Mouse (Mus musculus) lung, postnatal 0 days (tissue): ENCODE data around the gene Fam131c. TPM values are rescaled to one million over a fixed set of nuclear protein-coding genes. Genes with fewer than 3 reads are reported as not detected.
A peak's percentile ranks its signal among the peaks of the same experiment; 100 is the strongest.

ENCODE experiments used
- ATAC-seq: fragments of 200-750 bp; cut with Nextera tagmentation; 2 replicates; pipeline ENCODE4 v1.8.0; 2017; ENCODE audit warnings: moderate library complexity
- DNase-seq: peaks from one replicate; pipeline ENCODE4 v3.0.0-alpha.2; 2016; ENCODE audit warnings: low spot score
- H3K27ac ChIP-seq: fragments of 300-500 bp; sonication (generic); 2 replicates; pipeline ENCODE4 v1.5.1; 2014; ENCODE audit warnings: antibody characterized with exemption, mild to moderate bottlenecking, low read length, mixed read lengths
- H3K27me3 ChIP-seq: fragments of 300-500 bp; sonication (generic); replicated peaks from 2 replicates; pipeline ENCODE4 v1.6.1; 2014; ENCODE audit warnings: low read length, mixed read lengths; ENCODE audit not compliant: insufficient read depth
- H3K36me3 ChIP-seq: fragments of 300-500 bp; sonication (generic); 2 replicates; pipeline ENCODE4 v1.6.1; 2014; ENCODE audit warnings: low read length, mixed read lengths; ENCODE audit not compliant: insufficient read depth
- H3K4me1 ChIP-seq: fragments of 300-500 bp; sonication (generic); 2 replicates; pipeline ENCODE4 v1.6.1; 2014; ENCODE audit warnings: antibody characterized with exemption, low read depth, low read length, mixed read lengths; ENCODE audit not compliant: insufficient read depth
- H3K4me2 ChIP-seq: fragments of 300-500 bp; sonication (generic); replicated peaks from 2 replicates; pipeline ENCODE4 v1.6.1; 2014; ENCODE audit warnings: low read depth, mild to moderate bottlenecking, low read length, moderate library complexity, mixed read lengths
- H3K4me3 ChIP-seq: fragments of 300-500 bp; sonication (generic); 2 replicates; pipeline ENCODE4 v1.5.1; 2014; ENCODE audit warnings: low read depth, low read length
- H3K9ac ChIP-seq: fragments of 300-500 bp; sonication (generic); replicated peaks from 2 replicates; pipeline ENCODE4 v1.6.1; 2014; ENCODE audit warnings: low read depth, mild to moderate bottlenecking
- H3K9me3 ChIP-seq: fragments of 300-500 bp; sonication (generic); 2 replicates; pipeline ENCODE4 v1.6.1; 2016; ENCODE audit warnings: low read length, mixed read lengths
- CTCF ChIP-seq: IDR thresholded peaks from 2 replicates; pipeline ENCODE4 v1.5.1; 2016; ENCODE audit warnings: antibody characterized with exemption, mild to moderate bottlenecking
- EP300 ChIP-seq: IDR thresholded peaks from 2 replicates; pipeline ENCODE4 v1.6.1; 2016; ENCODE audit warnings: antibody characterized with exemption, mild to moderate bottlenecking, control low read depth
- WGBS: fragments of 180-500 bp; shearing (Covaris S2); extraction: QIAGEN DNeasy Blood & Tissue Kit; methylation state at CpG from one replicate; pipeline ENCODE4 v1.1.7; 2014; 5-methylcytosine and 5-hydroxymethylcytosine counted together
- polyA plus RNA-seq: library from polyadenylated mRNA; unstranded; fragments of >200 nt; fragmentation: Nextera tagmentation; extraction: Ambion mirVana; gene quantifications from 2 replicates; pipeline ENCODE4 v1.2.1, GENCODE M21; 2015

Gene Fam131c
- polyA plus RNA-seq, 1 experiment from 2014 or later = 0.79 TPM

DNA sequence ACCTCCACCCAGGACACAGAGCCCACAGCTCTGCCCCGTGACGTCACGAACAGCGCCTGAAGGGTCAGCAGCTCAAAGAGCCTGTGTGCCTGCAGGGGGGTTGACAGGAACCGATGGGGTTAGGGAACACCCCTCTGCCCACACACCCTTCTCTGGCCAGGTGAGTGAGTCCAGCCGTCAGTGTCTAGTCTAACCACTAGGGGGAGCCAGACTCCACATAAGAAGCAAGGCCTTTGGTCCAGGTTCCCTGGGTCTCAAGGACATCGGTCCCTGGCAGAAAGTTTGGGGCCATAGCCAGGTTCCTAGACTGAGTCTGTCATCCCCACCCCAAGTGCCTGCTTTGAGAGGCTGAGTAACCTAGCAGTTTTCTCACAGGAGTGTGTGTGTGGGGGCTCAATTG, 17.3 kb downstream of the Fam131c start:
- WGBS = 0% methylated on average over 4 of the region's 7 CpGs
- H3K4me1 ChIP-seq = peaks cover 7% of the 10 kb centered on the region
- no peak overlapping the region for H3K4me2 ChIP-seq
- TF ChIP-seq CTCF (peak; percentile 94), EP300 (no peak)
- no peak overlapping the region for H3K9ac ChIP-seq
- ATAC-seq = peak; percentile 55
- H3K36me3 ChIP-seq = no peaks in the 10 kb centered on the region
- H3K4me3 ChIP-seq = no peak overlapping the region
- no peak overlapping the region for H3K27ac ChIP-seq
- peak; percentile 76 for DNase-seq
- no peaks in the 10 kb centered on the region for H3K9me3 ChIP-seq
- peaks cover 8% of the 10 kb centered on the region; the same call in 1 of the 2 replicates for H3K27me3 ChIP-seq

DNA sequence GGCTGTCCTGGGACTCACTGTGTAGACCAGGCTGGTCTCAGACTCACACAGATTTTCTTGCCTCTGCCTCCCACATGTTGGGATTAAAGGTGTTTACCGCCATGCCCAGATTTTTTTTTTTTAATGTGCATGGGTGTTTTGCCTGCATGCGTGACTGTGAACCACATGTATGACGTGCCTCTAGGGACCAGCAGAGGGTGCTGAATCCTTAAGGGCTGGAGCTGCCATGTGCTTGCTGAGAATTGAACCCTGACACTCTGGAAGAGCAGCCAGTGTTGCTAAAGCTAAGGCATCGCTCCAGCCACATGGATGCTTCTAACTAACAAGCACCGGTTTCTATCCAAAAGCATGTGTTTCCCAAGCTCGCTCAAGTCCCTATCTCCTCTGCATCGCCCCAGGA, 18.1 kb downstream of the Fam131c start:
- WGBS = 73% methylated on average over 7 of the region's 7 CpGs
- no peak overlapping the region for H3K27ac ChIP-seq

DNA sequence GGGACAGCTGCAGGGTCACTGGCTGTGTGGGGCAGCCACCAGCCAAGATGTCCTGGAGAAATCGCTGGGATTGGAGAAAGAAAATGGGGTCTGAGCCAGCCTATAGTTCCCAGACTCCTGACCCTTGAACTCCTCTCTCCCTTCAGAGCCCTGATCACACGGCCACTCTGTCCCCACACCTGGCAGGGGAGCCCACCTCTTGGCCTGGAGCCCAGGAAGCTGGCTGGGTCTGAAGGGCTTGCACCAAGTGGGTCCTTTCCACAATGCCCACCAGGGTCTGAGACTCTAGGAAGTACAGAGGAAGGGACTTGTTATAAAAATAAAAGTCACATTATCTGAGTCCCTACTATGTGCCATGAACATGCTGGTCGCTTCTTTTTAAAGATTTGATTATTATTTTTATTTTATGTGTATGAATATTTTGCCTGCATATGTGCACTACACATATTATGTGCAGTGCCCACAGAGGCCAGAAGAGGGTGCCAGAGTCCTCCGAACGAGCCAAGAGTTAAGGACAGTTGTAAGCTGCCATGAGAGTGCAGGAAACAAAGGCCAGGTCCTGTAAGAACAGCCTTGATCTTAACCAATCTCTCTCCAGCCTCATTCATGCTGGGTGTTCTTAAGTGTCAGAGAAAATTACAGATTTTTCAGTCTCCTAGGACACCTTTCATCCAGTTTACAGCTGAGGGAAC, 19.2 kb downstream of the Fam131c start:
- DNase-seq (peak; percentile 82), ATAC-seq (peak; percentile 69)
- Histone ChIP-seq H3K9ac (no peak overlapping the region), H3K9me3 (no peaks in the 10 kb centered on the region), H3K36me3 (no peaks in the 10 kb centered on the region), H3K4me3 (no peak overlapping the region), H3K27me3 (peaks cover 6% of the 10 kb centered on the region; the same call in 1 of the 2 replicates), H3K4me2 (no peak overlapping the region), H3K4me1 (peaks cover 6% of the 10 kb centered on the region), H3K27ac (no peak overlapping the region)
- WGBS = 15% methylated on average over 5 of the region's 5 CpGs
- TF ChIP-seq CTCF (peak; percentile 85), EP300 (no peak)

More for the DNA sequence above, 18.1 kb downstream of the Fam131c start:
- peak; percentile 15 for TF ChIP-seq CTCF
- TF ChIP-seq EP300 = no peak
- Histone ChIP-seq H3K27me3 (peaks cover 8% of the 10 kb centered on the region; the same call in 1 of the 2 replicates), H3K4me3 (no peak overlapping the region), H3K9ac (no peak overlapping the region), H3K36me3 (no peaks in the 10 kb centered on the region), H3K9me3 (no peaks in the 10 kb centered on the region), H3K4me1 (peaks cover 7% of the 10 kb centered on the region), H3K4me2 (no peak overlapping the region)
- no peak for ATAC-seq
- DNase-seq = no peak

DNA sequence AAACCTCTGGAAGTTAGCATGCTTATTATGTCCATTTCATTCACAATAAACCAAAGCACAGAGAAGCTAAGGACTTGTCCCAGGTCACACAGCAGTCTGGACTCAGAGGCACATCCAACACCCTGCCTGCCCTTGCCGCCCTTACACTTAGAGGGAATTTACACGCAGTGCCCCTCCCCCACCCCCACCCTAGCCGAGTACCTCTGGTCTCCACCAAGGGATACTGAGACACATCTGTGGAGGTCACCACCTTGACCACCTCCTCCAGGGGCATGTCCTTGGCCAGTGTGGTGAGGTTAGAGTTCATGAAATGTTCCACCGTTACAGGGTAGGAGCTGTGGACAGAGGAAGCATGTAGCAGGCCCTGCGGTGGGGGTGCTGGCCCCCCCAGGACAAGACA, 19.9 kb downstream of the Fam131c start:
- Histone ChIP-seq H3K4me1 (no peaks in the 10 kb centered on the region), H3K4me2 (no peak overlapping the region), H3K36me3 (no peaks in the 10 kb centered on the region), H3K4me3 (no peak overlapping the region), H3K27me3 (no peaks in the 10 kb centered on the region), H3K9me3 (no peaks in the 10 kb centered on the region), H3K9ac (no peak overlapping the region), H3K27ac (no peak overlapping the region)
- ATAC-seq = no peak
- TF ChIP-seq EP300 (no peak), CTCF (no peak)
- 61% methylated on average over 5 of the region's 5 CpGs for WGBS
- no peak for DNase-seq

DNA sequence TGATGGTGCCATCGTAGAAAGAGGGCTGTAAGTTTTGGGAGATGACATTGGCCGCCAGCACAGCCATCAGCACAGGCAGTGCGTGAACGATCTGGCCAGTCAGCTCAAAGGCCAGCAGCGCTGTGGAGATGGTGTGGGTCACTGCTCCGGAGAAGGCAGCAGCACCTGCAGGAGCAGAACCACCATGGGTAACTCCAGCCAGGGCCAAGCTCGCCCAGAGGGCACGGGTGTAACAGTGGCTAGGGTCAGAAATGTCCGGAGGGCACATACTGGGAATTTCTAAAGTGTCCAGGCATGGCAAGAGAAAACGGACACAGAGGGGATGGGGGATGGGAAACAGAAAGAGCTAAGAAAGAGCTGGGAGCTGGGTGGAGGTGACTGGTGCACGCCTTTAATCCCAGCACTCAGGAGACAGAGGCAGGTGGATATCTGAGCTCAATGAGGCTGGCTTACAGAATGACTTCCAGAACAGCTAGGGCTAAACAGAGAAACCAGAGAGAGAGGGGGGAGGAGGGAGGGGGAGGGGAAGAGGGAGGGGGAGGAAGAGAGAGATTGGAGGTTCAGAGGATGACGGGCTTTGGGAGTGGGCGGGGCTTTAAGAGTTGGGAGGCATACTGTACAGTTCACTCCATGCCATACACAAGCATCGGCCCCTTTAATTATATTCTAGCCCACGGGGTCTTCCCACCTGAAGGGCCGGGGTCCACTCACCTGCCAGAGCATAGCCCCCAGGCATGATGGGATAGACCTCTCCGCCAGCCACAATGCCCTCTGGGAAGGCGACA, 21.5 kb downstream of the Fam131c start:
- H3K27ac ChIP-seq = no peak overlapping the region
- H3K36me3 ChIP-seq = no peaks in the 10 kb centered on the region
- H3K27me3 ChIP-seq = no peaks in the 10 kb centered on the region
- no peak overlapping the region for H3K4me2 ChIP-seq
- H3K9me3 ChIP-seq = no peaks in the 10 kb centered on the region
- no peak overlapping the region for H3K9ac ChIP-seq
- TF ChIP-seq EP300 = no peak
- TF ChIP-seq CTCF = no peak
- WGBS = 77% methylated on average over 18 of the region's 18 CpGs
- no peak overlapping the region for H3K4me3 ChIP-seq
- ATAC-seq (no peak), DNase-seq (no peak)
- H3K4me1 ChIP-seq = no peaks in the 10 kb centered on the region

DNA sequence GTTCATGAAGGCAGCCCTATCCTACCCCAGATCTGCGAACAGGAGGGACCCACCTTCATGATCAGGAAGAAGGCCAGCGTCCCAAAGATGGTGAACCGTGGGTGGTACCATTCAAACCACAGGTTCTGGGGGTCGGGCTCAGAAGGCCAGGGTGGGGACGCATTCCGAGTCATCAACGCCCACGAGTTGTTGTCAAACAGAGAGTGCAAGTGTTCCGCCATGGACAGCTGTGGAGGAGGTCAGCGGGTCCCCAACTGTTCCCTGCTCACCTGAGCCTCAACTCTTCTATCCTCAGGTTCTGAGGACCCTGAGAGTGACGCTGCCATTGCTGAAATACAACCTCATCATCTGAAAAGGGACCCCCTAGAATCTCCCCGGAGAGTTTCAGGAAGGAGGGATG, 23.3 kb downstream of the Fam131c start:
- no peak overlapping the region for H3K4me2 ChIP-seq
- DNase-seq (no peak), ATAC-seq (no peak)
- no peak overlapping the region for H3K4me3 ChIP-seq
- H3K36me3 ChIP-seq = no peaks in the 10 kb centered on the region
- H3K9me3 ChIP-seq = no peaks in the 10 kb centered on the region
- no peaks in the 10 kb centered on the region for H3K4me1 ChIP-seq
- H3K9ac ChIP-seq = no peak overlapping the region
- WGBS = 77% methylated on average over 12 of the region's 12 CpGs
- H3K27ac ChIP-seq = no peak overlapping the region
- TF ChIP-seq CTCF (no peak), EP300 (no peak)
- H3K27me3 ChIP-seq = no peaks in the 10 kb centered on the region
